In genomic region chr6:29610020-29610640, GRCm38 (mm10) we compare ENCODE assay signal across 7 mouse cellular contexts. TPM values are rescaled to one million over a fixed set of nuclear protein-coding genes. Genes with fewer than 3 reads are reported as not detected.
A peak's percentile ranks its signal among the peaks of the same experiment; 100 is the strongest.
DNase-seq lines count a peak whose midpoint lies in the region; ATAC-seq and TF ChIP-seq lines count a peak whose summit lies in the region.
"Not testable (repeated sequence)": the region's sequence is repeated elsewhere in the genome, so short reads cannot be mapped to it uniquely, and the experiment has no call there.

No protein-coding gene starts in this region.

- TF ChIP-seq POLR2A in ES-Bruce4 (IDR thresholded peaks at IDR 0.05; ENCODE audit: insufficient read depth, low read length); heart, adult 2 months (IDR thresholded peaks at IDR 0.05; ENCODE audit: insufficient read depth, low read depth, low read length): not testable (repeated sequence)

- not testable (repeated sequence) for TF ChIP-seq CTCF in ES-Bruce4 (IDR thresholded peaks at IDR 0.05; ENCODE audit: low read depth, low read length); heart, adult 2 months (IDR thresholded peaks at IDR 0.05)

- not testable (repeated sequence) for DNase-seq in heart, adult 2 months; limb, embryonic 11.5 days (ENCODE audit: low spot score); neural tube, embryonic 11.5 days (ENCODE audit: low spot score)

- not testable (repeated sequence) for TF ChIP-seq EP300 in ES-Bruce4 (IDR thresholded peaks at IDR 0.05; ENCODE audit: insufficient read depth, low read depth, low read length); heart, adult 2 months (IDR thresholded peaks at IDR 0.05; ENCODE audit: insufficient read depth, low read depth, low read length)

- 28% methylated on average over 13 of the region's 13 CpGs for WGBS in embryonic facial prominence, embryonic 12.5 days
- WGBS in heart, adult 2 months = 12% methylated on average over 13 of the region's 13 CpGs
- 27% methylated on average over 13 of the region's 13 CpGs for WGBS in hindbrain, embryonic 16.5 days
- WGBS in limb, embryonic 11.5 days = 29% methylated on average over 13 of the region's 13 CpGs
- 21% methylated on average over 13 of the region's 13 CpGs for WGBS in lung, embryonic 15.5 days
- WGBS in neural tube, embryonic 11.5 days = 33% methylated on average over 13 of the region's 13 CpGs

- not testable (repeated sequence) for H3K9me3 ChIP-seq in ES-Bruce4 (replicated peaks; ENCODE audit: control insufficient read depth, insufficient read depth, low read length, poor library complexity, severe bottlenecking); embryonic facial prominence, embryonic 12.5 days; hindbrain, embryonic 16.5 days (ENCODE audit: control insufficient read depth, low read length); limb, embryonic 11.5 days (ENCODE audit: control insufficient read depth, low read length); lung, embryonic 15.5 days; neural tube, embryonic 11.5 days (ENCODE audit: control insufficient read depth, low read length)

- not testable (repeated sequence) for H3K36me3 ChIP-seq in ES-Bruce4 (ENCODE audit: control insufficient read depth, insufficient read depth, low read length, poor library complexity, severe bottlenecking); embryonic facial prominence, embryonic 12.5 days; heart, adult 2 months (ENCODE audit: control insufficient read depth, insufficient read depth, low read length); hindbrain, embryonic 16.5 days (ENCODE audit: control insufficient read depth, insufficient read depth, low read length); limb, embryonic 11.5 days (ENCODE audit: control insufficient read depth, insufficient read depth, low read length); lung, embryonic 15.5 days; neural tube, embryonic 11.5 days (ENCODE audit: control insufficient read depth, insufficient read depth, low read length)

- not testable (repeated sequence) for H3K27me3 ChIP-seq in ES-Bruce4 (ENCODE audit: control insufficient read depth, insufficient read depth, low read length, poor library complexity, severe bottlenecking); embryonic facial prominence, embryonic 12.5 days; heart, adult 2 months (ENCODE audit: control insufficient read depth, insufficient read depth, low read length); hindbrain, embryonic 16.5 days (replicated peaks; ENCODE audit: control insufficient read depth, insufficient read depth, low read length); limb, embryonic 11.5 days (ENCODE audit: control insufficient read depth, insufficient read depth, low read length); lung, embryonic 15.5 days; neural tube, embryonic 11.5 days (ENCODE audit: control insufficient read depth, insufficient read depth, low read length)

- H3K4me3 ChIP-seq in ES-Bruce4 (ENCODE audit: low read depth, low read length) = peak overlapping the region; percentile 88
- H3K4me3 ChIP-seq in embryonic facial prominence, embryonic 12.5 days = peak overlapping the region; percentile 98
- peak overlapping the region; percentile 98 for H3K4me3 ChIP-seq in heart, adult 2 months
- peak overlapping the region; percentile 98 for H3K4me3 ChIP-seq in hindbrain, embryonic 16.5 days (ENCODE audit: low read length)
- peak overlapping the region; percentile 99 for H3K4me3 ChIP-seq in limb, embryonic 11.5 days (ENCODE audit: low read depth, low read length)
- H3K4me3 ChIP-seq in lung, embryonic 15.5 days = peak overlapping the region; percentile 100
- peak overlapping the region; percentile 93 for H3K4me3 ChIP-seq in neural tube, embryonic 11.5 days (ENCODE audit: low read depth, low read length)

- not testable (repeated sequence) for ATAC-seq in embryonic facial prominence, embryonic 12.5 days (ENCODE audit: insufficient number of reproducible peaks, insufficient read depth, low FRiP score, low TSS enrichment); hindbrain, embryonic 16.5 days; limb, embryonic 11.5 days (ENCODE audit: insufficient number of reproducible peaks, low FRiP score, low TSS enrichment, low read depth); lung, embryonic 15.5 days (ENCODE audit: borderline replicate concordance, extremely low read depth, low FRiP score, low TSS enrichment)
- ATAC-seq in neural tube, embryonic 11.5 days (ENCODE audit: insufficient read depth, low FRiP score, low TSS enrichment) = peak; percentile 20; the same call in 1 of the 2 replicates

- peak overlapping the region; percentile 76 for H3K4me2 ChIP-seq in embryonic facial prominence, embryonic 12.5 days (replicated peaks)
- peak overlapping the region; percentile 88 for H3K4me2 ChIP-seq in hindbrain, embryonic 16.5 days (ENCODE audit: low read length)
- H3K4me2 ChIP-seq in limb, embryonic 11.5 days (ENCODE audit: low read depth, severe bottlenecking) = peak overlapping the region; percentile 45
- peak overlapping the region; percentile 76 for H3K4me2 ChIP-seq in lung, embryonic 15.5 days
- peak overlapping the region; percentile 55 for H3K4me2 ChIP-seq in neural tube, embryonic 11.5 days (ENCODE audit: low read depth)

- intact Hi-C loops in heart, adult 2 months (cut with DNase I) = not testable (repeated sequence)

- H3K79me2 ChIP-seq in heart, adult 2 months (replicated peaks; ENCODE audit: control insufficient read depth, insufficient read depth, low read length) = not testable (repeated sequence)

- peak overlapping the region; percentile 79 for H3K9ac ChIP-seq in ES-Bruce4 (ENCODE audit: low read depth, poor library complexity, severe bottlenecking)
- H3K9ac ChIP-seq in embryonic facial prominence, embryonic 12.5 days = peak overlapping the region; percentile 91
- H3K9ac ChIP-seq in heart, adult 2 months (ENCODE audit: low read depth, low read length) = peak overlapping the region; percentile 59
- H3K9ac ChIP-seq in hindbrain, embryonic 16.5 days (ENCODE audit: low read depth, low read length) = peak overlapping the region; percentile 96
- H3K9ac ChIP-seq in limb, embryonic 11.5 days (ENCODE audit: low read length) = peak overlapping the region; percentile 95
- peak overlapping the region; percentile 99 for H3K9ac ChIP-seq in lung, embryonic 15.5 days
- peak overlapping the region; percentile 87 for H3K9ac ChIP-seq in neural tube, embryonic 11.5 days (ENCODE audit: low read length)

- H3K4me1 ChIP-seq in ES-Bruce4 (ENCODE audit: control insufficient read depth, insufficient read depth, low read length); heart, adult 2 months (ENCODE audit: control insufficient read depth, insufficient read depth, low read length); limb, embryonic 11.5 days (ENCODE audit: control insufficient read depth, insufficient read depth, low read length); neural tube, embryonic 11.5 days (ENCODE audit: control insufficient read depth, insufficient read depth, low read length): not testable (repeated sequence)
- peaks cover 12% of the 10 kb centered on the region; the same call in 1 of the 2 replicates for H3K4me1 ChIP-seq in embryonic facial prominence, embryonic 12.5 days
- peaks cover 11% of the 10 kb centered on the region for H3K4me1 ChIP-seq in hindbrain, embryonic 16.5 days (ENCODE audit: control insufficient read depth, insufficient read depth, low read depth, low read length)
- peaks cover 10% of the 10 kb centered on the region for H3K4me1 ChIP-seq in lung, embryonic 15.5 days

- peak overlapping the region; percentile 78 for H3K27ac ChIP-seq in ES-Bruce4 (ENCODE audit: insufficient read depth, low read length)
- H3K27ac ChIP-seq in embryonic facial prominence, embryonic 12.5 days = peak overlapping the region; percentile 83
- peak overlapping the region; percentile 95 for H3K27ac ChIP-seq in heart, adult 2 months
- H3K27ac ChIP-seq in hindbrain, embryonic 16.5 days (ENCODE audit: low read depth, low read length) = peak overlapping the region; percentile 94
- not testable (repeated sequence) for H3K27ac ChIP-seq in limb, embryonic 11.5 days (replicated peaks; ENCODE audit: low read depth, low read length); neural tube, embryonic 11.5 days (ENCODE audit: low read depth, low read length)
- H3K27ac ChIP-seq in lung, embryonic 15.5 days = peak overlapping the region; percentile 93

RNA-seq across cellular contexts. Expression of gene Tnpo3, which starts 0.4 kb away (rescaled TPM):
- polyA plus RNA-seq in ES-Bruce4 (2011; ENCODE audit: insufficient read depth, insufficient read length, low read depth, missing spikeins) = 127 and 130 TPM in 2 replicates
- 98.7 and 102 TPM in 2 replicates for polyA plus RNA-seq in embryonic facial prominence, embryonic 12.5 days (2016; fragmentation: Nextera tagmentation; extraction: Ambion mirVana)
- total RNA-seq in heart, adult 2 months (2021) = 10 to 100 TPM; 43.0 to 44.1 TPM
- polyA plus RNA-seq in heart, adult 2 months (2012; rRNA removed) = 32.7 and 52.2 TPM in 2 replicates
- 83.4 and 85.7 TPM in 2 replicates for polyA plus RNA-seq in hindbrain, embryonic 16.5 days (2015; fragmentation: Nextera tagmentation; extraction: Ambion mirVana)
- polyA plus RNA-seq in limb, embryonic 11.5 days (2014; fragmentation: Nextera tagmentation; extraction: Ambion mirVana) = 109 and 117 TPM in 2 replicates
- 81.8 and 83.2 TPM in 2 replicates for polyA plus RNA-seq in lung, embryonic 15.5 days (2015; fragmentation: Nextera tagmentation; extraction: Ambion mirVana)
- 109 and 118 TPM in 2 replicates for polyA plus RNA-seq in neural tube, embryonic 11.5 days (2014; fragmentation: Nextera tagmentation; extraction: Ambion mirVana)
